Mouse (Mus musculus) liver, embryonic 15.5 days (tissue): ENCODE data around the gene Atxn2l. TPM values are rescaled to one million over a fixed set of nuclear protein-coding genes. Genes with fewer than 3 reads are reported as not detected.
A peak's percentile ranks its signal among the peaks of the same experiment; 100 is the strongest.

Source experiments
- ATAC-seq: fragments of 200-750 bp; cut with Nextera tagmentation; 2 replicates; pipeline ENCODE4 v1.8.0; 2017; ENCODE audit warnings: moderate number of reproducible peaks, mild to moderate bottlenecking, moderate library complexity; ENCODE audit not compliant: insufficient read depth
- H3K27ac ChIP-seq: fragments of 300-500 bp; sonication (generic); replicated peaks from 2 replicates; pipeline ENCODE4 v1.5.1; 2015; ENCODE audit warnings: mild to moderate bottlenecking, inconsistent platforms
- H3K27me3 ChIP-seq: fragments of 300-500 bp; sonication (generic); 2 replicates; pipeline ENCODE4 v1.6.1; 2015; ENCODE audit warnings: mild to moderate bottlenecking, inconsistent platforms
- H3K36me3 ChIP-seq: fragments of 300-500 bp; sonication (generic); replicated peaks from 2 replicates; pipeline ENCODE4 v1.6.1; 2015; ENCODE audit warnings: moderate library complexity, mild to moderate bottlenecking, inconsistent platforms
- H3K4me1 ChIP-seq: fragments of 300-500 bp; sonication (generic); replicated peaks from 2 replicates; pipeline ENCODE4 v1.6.1; 2015; ENCODE audit warnings: inconsistent platforms
- H3K4me2 ChIP-seq: fragments of 300-500 bp; sonication (generic); 2 replicates; pipeline ENCODE4 v1.6.1; 2015; ENCODE audit warnings: moderate library complexity, mild to moderate bottlenecking, inconsistent platforms
- H3K4me3 ChIP-seq: fragments of 300-500 bp; sonication (generic); replicated peaks from 2 replicates; pipeline ENCODE4 v1.5.1; 2015; ENCODE audit warnings: mild to moderate bottlenecking, inconsistent platforms
- H3K9ac ChIP-seq: fragments of 300-500 bp; sonication (generic); 2 replicates; pipeline ENCODE4 v1.6.1; 2015; ENCODE audit warnings: moderate library complexity, mild to moderate bottlenecking, inconsistent platforms
- H3K9me3 ChIP-seq: fragments of 300-500 bp; sonication (generic); replicated peaks from 2 replicates; pipeline ENCODE4 v1.6.1; 2016; ENCODE audit warnings: inconsistent platforms
- WGBS: fragments of 180-500 bp; shearing (Covaris S2); methylation state at CpG from one replicate; pipeline ENCODE4 v1.1.7; 2015; ENCODE audit warnings: mixed read lengths; ENCODE audit not compliant: insufficient replicate concordance; 5-methylcytosine and 5-hydroxymethylcytosine counted together
- polyA plus RNA-seq: library from polyadenylated mRNA; unstranded; fragments of >200 nt; fragmentation: Nextera tagmentation; extraction: Ambion mirVana; gene quantifications from 2 replicates; pipeline ENCODE4 v1.2.1, GENCODE M21; 2015

Gene Atxn2l
- polyA plus RNA-seq, 1 experiment from 2014 or later = 26.8 TPM

- 30% methylated on average over 4 of the region's 4 CpGs for WGBS
- H3K4me2 ChIP-seq = peak overlapping the region; percentile 91
Measured at GRCm38 (mm10) chr7:126471853-126472252, 31.4 kb downstream of the Atxn2l start.

DNA sequence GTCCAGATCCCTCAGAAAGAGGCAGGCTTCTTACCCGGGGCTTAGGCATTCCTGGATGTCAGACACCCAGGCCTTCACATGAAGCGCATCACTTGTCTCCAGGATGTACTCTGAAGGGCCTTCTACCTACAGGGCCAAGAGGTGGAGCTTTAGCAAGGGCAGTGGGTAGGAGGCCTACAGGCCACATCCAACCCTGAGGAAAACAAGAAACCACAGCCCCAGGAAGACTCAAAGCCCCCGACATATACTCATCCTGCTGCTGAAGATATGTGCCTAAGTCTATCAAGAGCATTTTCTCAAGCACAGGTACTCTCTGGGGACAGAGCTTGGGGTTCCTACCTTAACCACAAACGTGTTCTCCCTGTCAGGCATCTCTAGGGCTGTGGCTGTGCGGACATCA, 31.9 kb downstream of the Atxn2l start:
- H3K36me3 ChIP-seq = peaks cover 53% of the 10 kb centered on the region
- WGBS = 58% methylated on average over 5 of the region's 5 CpGs

More at GRCm38 (mm10) chr7:126471853-126472252, 31.4 kb downstream of the Atxn2l start:
- ATAC-seq = no peak
- no peak overlapping the region for H3K9ac ChIP-seq
- H3K4me1 ChIP-seq = peaks cover 58% of the 10 kb centered on the region
- no peaks in the 10 kb centered on the region for H3K9me3 ChIP-seq
- peak overlapping the region; percentile 77; the same call in 1 of the 2 replicates for H3K4me3 ChIP-seq
- peak overlapping the region; percentile 91 for H3K27ac ChIP-seq
- peaks cover 51% of the 10 kb centered on the region for H3K36me3 ChIP-seq
- no peaks in the 10 kb centered on the region for H3K27me3 ChIP-seq

DNA sequence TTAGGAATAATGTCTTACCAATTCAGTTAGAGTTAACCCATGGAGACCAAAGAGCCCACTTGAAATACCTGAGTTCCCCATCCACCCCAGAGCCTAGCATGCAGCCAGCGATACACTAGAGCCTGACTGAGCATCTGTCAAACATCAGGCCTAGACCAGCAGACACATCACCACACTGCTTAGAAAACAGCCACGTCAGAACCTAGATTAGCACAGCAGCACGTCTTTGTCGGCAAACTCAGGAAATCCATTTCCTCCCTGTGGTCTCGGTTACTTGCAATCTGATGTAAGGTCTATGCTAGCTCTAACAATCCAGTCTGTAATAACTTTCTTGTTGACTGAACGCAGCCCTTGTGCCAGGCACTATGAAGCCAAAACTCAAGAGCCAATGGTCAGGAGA, 33.2 kb downstream of the Atxn2l start:
- ATAC-seq = no peak
- WGBS = 18% methylated on average over 6 of the region's 6 CpGs

More for the DNA sequence above, 31.9 kb downstream of the Atxn2l start:
- Histone ChIP-seq H3K4me2 (peak overlapping the region; percentile 91), H3K4me1 (peaks cover 58% of the 10 kb centered on the region), H3K9ac (no peak overlapping the region), H3K27ac (no peak overlapping the region), H3K27me3 (no peaks in the 10 kb centered on the region), H3K4me3 (no peak overlapping the region), H3K9me3 (no peaks in the 10 kb centered on the region)
- ATAC-seq = no peak

DNA sequence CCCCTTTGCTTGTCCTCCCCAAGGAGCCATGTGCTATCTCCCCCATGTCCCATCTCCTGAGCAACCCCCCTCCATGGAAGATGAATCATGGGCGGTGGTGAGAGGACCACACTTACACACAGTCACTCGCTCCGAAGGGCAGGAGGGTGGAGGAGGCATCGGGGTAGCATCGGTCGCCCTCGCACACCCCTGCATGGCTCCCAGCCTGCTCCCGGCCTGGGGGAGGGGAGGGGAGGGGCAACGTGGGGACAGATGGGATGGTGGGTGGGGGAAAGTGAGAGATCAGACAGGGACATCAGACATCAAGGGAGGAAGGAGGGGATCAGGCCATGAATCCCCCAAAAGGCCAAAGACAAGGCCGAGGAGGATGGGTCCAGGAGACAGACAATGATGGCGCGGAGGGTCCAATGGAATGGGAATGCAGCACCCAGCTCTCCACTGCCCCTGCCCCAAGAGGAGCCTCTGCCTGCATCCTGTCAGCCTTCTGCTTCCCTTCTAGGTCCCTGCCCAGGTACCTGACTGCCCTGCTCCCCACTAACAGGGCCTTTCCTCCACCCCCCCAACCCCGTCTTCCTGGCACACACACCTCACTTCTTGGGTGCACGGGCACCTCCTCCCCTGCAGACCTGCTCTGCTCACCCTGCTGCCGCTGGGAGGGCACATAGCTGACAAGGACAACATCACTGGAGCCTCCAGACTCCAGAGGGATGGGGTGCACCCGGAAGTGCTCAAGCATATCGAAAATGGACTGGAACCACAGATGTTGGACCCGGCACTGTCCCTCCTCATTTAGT, 35.2 kb downstream of the Atxn2l start:
- Histone ChIP-seq H3K9me3 (no peaks in the 10 kb centered on the region), H3K27me3 (no peaks in the 10 kb centered on the region), H3K4me1 (peaks cover 59% of the 10 kb centered on the region), H3K4me2 (no peak overlapping the region), H3K36me3 (peaks cover 56% of the 10 kb centered on the region), H3K9ac (no peak overlapping the region), H3K27ac (no peak overlapping the region), H3K4me3 (no peak overlapping the region)
- no peak for ATAC-seq
- WGBS = 79% methylated on average over 18 of the region's 18 CpGs

More for the DNA sequence above, 33.2 kb downstream of the Atxn2l start:
- Histone ChIP-seq H3K4me2 (no peak overlapping the region), H3K36me3 (peaks cover 56% of the 10 kb centered on the region), H3K9me3 (no peaks in the 10 kb centered on the region), H3K4me1 (peaks cover 59% of the 10 kb centered on the region), H3K9ac (no peak overlapping the region), H3K4me3 (no peak overlapping the region), H3K27me3 (no peaks in the 10 kb centered on the region), H3K27ac (0 out of 2 replicates have a peak overlapping the region, but pooled peaks have one; percentile 38)

DNA sequence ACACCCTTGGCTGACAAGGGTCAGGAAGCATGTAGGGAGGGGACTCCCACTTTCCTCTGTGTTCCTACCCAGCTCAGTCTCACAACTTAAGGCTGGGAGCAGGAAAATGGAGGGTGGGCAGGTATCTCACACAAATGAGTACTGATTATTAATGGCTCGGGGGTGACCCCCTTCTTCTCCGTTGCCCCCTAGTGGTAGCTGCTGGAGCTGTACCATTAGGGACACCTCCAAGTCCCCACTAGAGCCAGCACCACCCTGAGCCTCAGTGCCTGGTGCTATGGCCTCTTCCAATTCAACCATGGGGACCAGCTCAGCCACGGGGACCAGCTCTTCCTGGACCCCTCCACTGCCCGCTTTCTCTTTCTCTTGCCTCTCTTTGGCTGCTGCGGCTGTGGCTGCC, 36.0 kb downstream of the Atxn2l start:
- Histone ChIP-seq H3K27ac (no peak overlapping the region), H3K36me3 (peaks cover 56% of the 10 kb centered on the region), H3K4me3 (no peak overlapping the region), H3K4me2 (no peak overlapping the region), H3K4me1 (peaks cover 52% of the 10 kb centered on the region), H3K9me3 (no peaks in the 10 kb centered on the region), H3K27me3 (no peaks in the 10 kb centered on the region), H3K9ac (no peak overlapping the region)
- WGBS = 52% methylated on average over 5 of the region's 5 CpGs
- no peak for ATAC-seq

DNA sequence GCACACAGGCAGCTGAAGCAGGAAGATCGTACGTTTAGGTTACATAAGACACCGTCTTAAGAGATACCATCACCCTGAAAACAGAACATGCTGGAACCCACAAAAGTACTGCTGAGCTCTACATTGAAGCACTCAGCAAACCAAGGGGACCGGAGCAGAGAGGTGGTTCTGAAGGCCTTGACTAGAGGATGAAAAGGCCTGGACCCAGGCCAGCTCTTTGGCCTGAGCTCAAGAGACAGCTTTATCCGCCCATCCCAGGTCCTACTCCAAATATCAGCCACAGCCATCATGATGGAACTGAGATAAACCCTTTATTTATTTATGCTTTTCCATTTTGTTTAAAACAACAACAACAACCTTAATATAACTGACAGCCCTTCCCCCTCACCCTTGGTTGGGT, 36.5 kb downstream of the Atxn2l start:
- no peak overlapping the region for H3K9ac ChIP-seq
- H3K27me3 ChIP-seq = no peaks in the 10 kb centered on the region
- H3K9me3 ChIP-seq = no peaks in the 10 kb centered on the region
- peaks cover 51% of the 10 kb centered on the region for H3K4me1 ChIP-seq
- ATAC-seq = no peak
- no peak overlapping the region for H3K4me2 ChIP-seq
- H3K4me3 ChIP-seq = no peak overlapping the region
- no peak overlapping the region for H3K27ac ChIP-seq
- 58% methylated on average over 5 of the region's 5 CpGs for WGBS
- peaks cover 51% of the 10 kb centered on the region for H3K36me3 ChIP-seq

DNA sequence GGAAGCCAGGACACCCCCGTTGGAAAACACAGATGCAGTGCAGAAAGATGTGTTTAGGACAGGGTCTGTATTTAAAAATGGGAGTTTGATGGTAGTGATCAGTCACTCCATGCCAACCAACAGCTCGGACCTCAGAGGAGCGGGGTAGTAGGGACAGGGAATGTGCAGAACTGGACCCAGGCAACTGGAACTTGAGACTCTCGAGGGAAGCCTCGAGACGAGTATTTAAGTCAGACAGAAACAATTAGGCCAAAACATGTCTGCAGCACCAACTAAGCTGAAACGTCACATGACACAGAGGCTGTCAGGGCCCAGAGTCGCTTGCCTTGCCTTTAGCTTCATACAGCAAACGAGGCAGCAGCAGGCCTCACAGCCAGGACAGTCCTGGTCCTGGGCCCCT, 37.1 kb downstream of the Atxn2l start:
- WGBS = 63% methylated on average over 9 of the region's 9 CpGs
- peaks cover 46% of the 10 kb centered on the region for H3K4me1 ChIP-seq
- no peaks in the 10 kb centered on the region for H3K9me3 ChIP-seq
- ATAC-seq = no peak
- H3K36me3 ChIP-seq = peaks cover 45% of the 10 kb centered on the region
- H3K4me3 ChIP-seq = no peak overlapping the region
- H3K4me2 ChIP-seq = no peak overlapping the region
- H3K27me3 ChIP-seq = no peaks in the 10 kb centered on the region
- no peak overlapping the region for H3K27ac ChIP-seq
- H3K9ac ChIP-seq = no peak overlapping the region

DNA sequence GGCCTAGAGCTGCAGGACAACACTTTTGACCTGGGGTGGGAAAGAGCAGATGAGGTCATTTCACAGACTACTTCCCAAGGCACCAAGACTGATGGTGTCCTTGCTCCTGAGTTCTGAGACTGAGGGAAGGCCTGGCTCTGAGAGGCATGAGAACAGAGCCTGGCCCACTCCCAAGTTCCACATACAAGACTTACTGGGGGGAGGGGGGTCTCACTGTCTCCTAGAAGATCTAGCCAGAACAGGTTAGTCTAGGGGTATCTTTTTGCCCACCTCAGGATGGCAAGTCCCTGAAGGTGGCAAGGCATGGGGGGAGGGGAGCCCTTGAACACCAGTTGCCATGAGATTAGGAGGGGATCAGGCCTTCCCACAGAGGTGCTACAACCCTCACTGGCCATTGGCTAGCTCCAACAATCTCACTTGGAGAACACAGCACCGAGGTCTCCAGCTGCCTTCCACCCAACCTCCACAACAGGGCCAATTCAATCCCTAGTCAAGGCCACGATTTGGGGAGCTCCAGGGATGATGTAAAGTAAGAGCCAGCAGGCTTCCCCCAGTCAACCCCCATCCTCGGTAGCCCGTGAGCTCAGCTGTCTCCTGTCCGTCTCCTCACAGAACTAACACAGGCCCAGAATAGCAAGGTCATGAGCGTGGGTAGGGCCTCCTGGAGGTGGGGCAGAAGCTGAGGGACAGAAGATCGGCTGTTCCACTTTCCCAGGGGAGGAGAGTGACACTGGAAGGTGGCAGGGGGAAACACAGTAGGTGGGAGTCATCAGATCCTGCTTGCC, 37.8 kb downstream of the Atxn2l start:
- Histone ChIP-seq H3K27ac (no peak overlapping the region), H3K4me3 (no peak overlapping the region), H3K36me3 (peaks cover 40% of the 10 kb centered on the region), H3K4me1 (peaks cover 41% of the 10 kb centered on the region), H3K4me2 (no peak overlapping the region), H3K9ac (no peak overlapping the region), H3K9me3 (no peaks in the 10 kb centered on the region), H3K27me3 (no peaks in the 10 kb centered on the region)
- no peak for ATAC-seq
- WGBS = 22% methylated on average over 7 of the region's 7 CpGs

GRCm38 (mm10) chr7:126464836-126465235, 38.4 kb downstream of the Atxn2l start:
- 55% methylated on average over 5 of the region's 5 CpGs for WGBS
- H3K4me3 ChIP-seq = no peak overlapping the region
- no peaks in the 10 kb centered on the region for H3K27me3 ChIP-seq
- no peak overlapping the region for H3K27ac ChIP-seq
- H3K9ac ChIP-seq = no peak overlapping the region
- peaks cover 35% of the 10 kb centered on the region for H3K36me3 ChIP-seq
- H3K4me2 ChIP-seq = no peak overlapping the region
- H3K9me3 ChIP-seq = no peaks in the 10 kb centered on the region
- H3K4me1 ChIP-seq = peaks cover 40% of the 10 kb centered on the region
- no peak for ATAC-seq

DNA sequence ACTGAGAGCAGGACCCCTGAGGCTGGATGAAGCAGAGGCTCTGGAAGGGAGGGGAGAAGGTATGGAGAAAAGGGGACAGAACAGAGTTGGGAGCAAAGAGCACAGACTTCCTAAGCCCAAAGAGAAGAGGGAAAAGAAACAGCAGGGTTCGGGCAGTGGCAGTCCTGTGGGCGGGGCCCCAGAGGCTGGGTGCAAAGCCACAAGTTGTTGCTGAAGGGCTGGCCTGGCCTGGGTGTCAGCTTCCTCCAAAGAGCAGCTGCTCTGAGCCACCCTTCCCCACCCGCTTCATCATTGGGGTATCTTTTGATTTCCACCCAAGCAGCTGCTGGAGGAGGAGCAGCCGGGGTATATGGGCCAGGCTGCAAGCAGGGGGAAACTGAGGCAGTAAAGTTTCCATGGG, 39.1 kb downstream of the Atxn2l start:
- no peak for ATAC-seq
- no peak overlapping the region for H3K27ac ChIP-seq
- no peaks in the 10 kb centered on the region for H3K27me3 ChIP-seq
- H3K4me1 ChIP-seq = peaks cover 37% of the 10 kb centered on the region
- 14% methylated on average over 4 of the region's 4 CpGs for WGBS
- H3K4me2 ChIP-seq = no peak overlapping the region
- no peaks in the 10 kb centered on the region for H3K9me3 ChIP-seq
- H3K9ac ChIP-seq = no peak overlapping the region
- no peak overlapping the region for H3K4me3 ChIP-seq
- H3K36me3 ChIP-seq = peaks cover 27% of the 10 kb centered on the region

DNA sequence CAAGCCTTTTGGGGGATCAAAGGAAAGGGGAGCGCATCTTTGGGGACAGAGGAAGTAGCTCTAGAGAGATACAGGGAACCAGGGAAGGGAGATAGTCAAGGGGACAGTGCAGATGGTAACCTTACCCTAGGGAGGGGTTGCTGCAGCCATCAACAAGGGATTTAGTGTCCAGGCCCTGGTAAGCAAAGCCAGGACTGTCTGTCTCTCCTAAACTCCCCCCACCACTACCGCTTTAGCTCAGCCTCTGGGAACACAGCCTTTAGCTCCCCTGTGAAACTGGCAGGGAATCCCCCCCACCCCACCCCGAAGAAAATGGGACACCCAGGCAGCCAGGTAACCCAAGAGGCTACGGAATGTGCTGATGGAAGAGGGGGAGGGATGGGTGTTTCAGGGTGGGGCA, 39.7 kb downstream of the Atxn2l start:
- peaks cover 37% of the 10 kb centered on the region for H3K4me1 ChIP-seq
- no peak overlapping the region for H3K9ac ChIP-seq
- no peak overlapping the region for H3K4me2 ChIP-seq
- no peak overlapping the region for H3K27ac ChIP-seq
- 56% methylated on average over 4 of the region's 4 CpGs for WGBS
- H3K27me3 ChIP-seq = no peaks in the 10 kb centered on the region
- H3K4me3 ChIP-seq = no peak overlapping the region
- no peak for ATAC-seq
- H3K9me3 ChIP-seq = no peaks in the 10 kb centered on the region
- peaks cover 22% of the 10 kb centered on the region for H3K36me3 ChIP-seq
